Mouse (Mus musculus) left cerebral cortex, adult 6 months (tissue): Measurements from ENCODE around the gene Pls1. TPM values are rescaled to one million over a fixed set of nuclear protein-coding genes. Genes with fewer than 3 reads are reported as not detected.

Experiments
- long read RNA-seq, 2 experiments: library from polyadenylated mRNA; unstranded; transcript quantifications; one replicate each; pipeline ENCODE4 v2.0.0; 2019 to 2020
- polyA plus RNA-seq: library from polyadenylated mRNA; unstranded; fragments of <200 nt; fragmentation: Nextera tagmentation; gene quantifications from 2 replicates; pipeline ENCODE4 v1.2.3, GENCODE M21; 2021

The Pls1 gene
- polyA plus RNA-seq: 8.0 and 8.1 TPM in 2 replicates
- long read RNA-seq, experiment 1, transcript Pls1-201 (16 exons, 3,704 nt): major isoform, 26 of 40 reads
- long read RNA-seq, experiment 1, partial matches to known transcripts: 5 of 40 reads
- long read RNA-seq, experiment 1, other reads (novel, unspliced or antisense): 9 of 40 reads
- long read RNA-seq, experiment 2, partial matches to known transcripts: 0 of 4 reads
- long read RNA-seq, experiment 2, other reads (novel, unspliced or antisense): 4 of 4 reads

GRCm38 (mm10) chr9:95844825-95845460 is at the start of gene Pls1:
Pls1 (minus strand) TSS chr9:95845311.

GRCm38 (mm10) chr9:95857414-95858026 is 12.4 kb upstream of the Pls1 start, which contains the start of gene Atr:
Atr (plus strand) TSS chr9:95857597.

GRCm38 (mm10) chr9:95750037-95750511 is 95.0 kb downstream of the Pls1 start, which contains the start of gene Trpc1:
Trpc1 (minus strand) TSS chr9:95750375.

Other genes starting within 250 kb of the Pls1 start
- gene Pcolce2, start 207.7 kb downstream of the Pls1 start, polyA plus RNA-seq: 1.3 and 3.8 TPM in 2 replicates
- gene Trpc1, start 94.9 kb downstream of the Pls1 start, polyA plus RNA-seq: 3.7 and 8.5 TPM in 2 replicates
- 1.9 and 2.0 TPM in 2 replicates for gene Atr, start 12.3 kb upstream of the Pls1 start, polyA plus RNA-seq
- 5.8 and 6.1 TPM in 2 replicates for gene Xrn1, start 109.4 kb upstream of the Pls1 start, polyA plus RNA-seq